Mouse (Mus musculus): ENCODE data around the gene Lyg1. TPM values are rescaled to one million over a fixed set of nuclear protein-coding genes. Genes with fewer than 3 reads are reported as not detected.

The Lyg1 gene
- polyA plus RNA-seq, 1 experiment from 2014 or later: not detected

Other genes starting within 250 kb of the Lyg1 start
- gene 2010300C02Rik, start 237.7 kb downstream of the Lyg1 start, polyA plus RNA-seq (2014; fragmentation: Nextera tagmentation; extraction: Ambion mirVana): 0.74 and 0.81 TPM in 2 replicates
- gene Tsga10, start 91.3 kb downstream of the Lyg1 start, polyA plus RNA-seq (2014; fragmentation: Nextera tagmentation; extraction: Ambion mirVana): 15.8 and 16.7 TPM in 2 replicates
- 7.6 and 7.8 TPM in 2 replicates for gene Lipt1, start 86.0 kb downstream of the Lyg1 start, polyA plus RNA-seq (2014; fragmentation: Nextera tagmentation; extraction: Ambion mirVana)
- 23.4 and 23.9 TPM in 2 replicates for gene Mitd1, start 67.3 kb downstream of the Lyg1 start, polyA plus RNA-seq (2014; fragmentation: Nextera tagmentation; extraction: Ambion mirVana)
- gene Mrpl30, start 67.3 kb downstream of the Lyg1 start, polyA plus RNA-seq (2014; fragmentation: Nextera tagmentation; extraction: Ambion mirVana): 219 and 231 TPM in 2 replicates
- gene Lyg2, start 41.3 kb downstream of the Lyg1 start, polyA plus RNA-seq (2014; fragmentation: Nextera tagmentation; extraction: Ambion mirVana): not detected in 2 replicates
- gene Txndc9, start 40.1 kb upstream of the Lyg1 start, polyA plus RNA-seq (2014; fragmentation: Nextera tagmentation; extraction: Ambion mirVana): 158 and 164 TPM in 2 replicates
- 26.9 and 28.9 TPM in 2 replicates for gene Eif5b, start 40.3 kb upstream of the Lyg1 start, polyA plus RNA-seq (2014; fragmentation: Nextera tagmentation; extraction: Ambion mirVana)
- gene Rev1, start 172.0 kb upstream of the Lyg1 start, polyA plus RNA-seq (2014; fragmentation: Nextera tagmentation; extraction: Ambion mirVana): 25.7 and 26.6 TPM in 2 replicates

Measured in neural tube, embryonic 11.5 days (tissue).